Mouse (Mus musculus) E14TG2a.4 (cell line): ENCODE data around the gene 2900011O08Rik.

Experiments
- H3K27me3 ChIP-seq: 2 replicates; pipeline ENCODE4 v1.6.1; 2014; ENCODE audit warnings: low read length, control low read depth; ENCODE audit not compliant: insufficient read depth
- H3K36me3 ChIP-seq: 2 replicates; pipeline ENCODE4 v1.6.1; 2014; ENCODE audit warnings: low read length, control low read depth; ENCODE audit not compliant: insufficient read depth
- H3K4me1 ChIP-seq: replicated peaks from 2 replicates; pipeline ENCODE4 v1.6.1; 2014; ENCODE audit warnings: low read depth, low read length, control low read depth
- H3K4me3 ChIP-seq: replicated peaks from 2 replicates; pipeline ENCODE4 v1.5.1; 2014; ENCODE audit warnings: mild to moderate bottlenecking, low read length
- H3K9me3 ChIP-seq: 2 replicates; pipeline ENCODE4 v1.6.1; 2014; ENCODE audit warnings: low read length, control low read depth
- CTCF ChIP-seq: conservative IDR thresholded peaks from 2 replicates; pipeline ENCODE4 v1.5.1; 2014; ENCODE audit warnings: low read length
- NANOG ChIP-seq: IDR thresholded peaks from 2 replicates; pipeline ENCODE4 v1.6.1; 2014; ENCODE audit warnings: borderline replicate concordance, low read length, mixed read lengths
- POU5F1 ChIP-seq: IDR thresholded peaks from 2 replicates; pipeline ENCODE4 v1.6.1; 2014; ENCODE audit warnings: low read length, borderline replicate concordance

Gene 2900011O08Rik

GRCm38 (mm10) chr16:13994076-13994475, 7.7 kb downstream of the 2900011O08Rik start:
- Histone ChIP-seq H3K36me3 (peaks cover 61% of the 10 kb centered on the region), H3K4me3 (no peak overlapping the region), H3K4me1 (peaks cover 42% of the 10 kb centered on the region), H3K27me3 (no peaks in the 10 kb centered on the region), H3K9me3 (no peaks in the 10 kb centered on the region)
- TF ChIP-seq POU5F1 (no peak), NANOG (no peak), CTCF (no peak)

DNA sequence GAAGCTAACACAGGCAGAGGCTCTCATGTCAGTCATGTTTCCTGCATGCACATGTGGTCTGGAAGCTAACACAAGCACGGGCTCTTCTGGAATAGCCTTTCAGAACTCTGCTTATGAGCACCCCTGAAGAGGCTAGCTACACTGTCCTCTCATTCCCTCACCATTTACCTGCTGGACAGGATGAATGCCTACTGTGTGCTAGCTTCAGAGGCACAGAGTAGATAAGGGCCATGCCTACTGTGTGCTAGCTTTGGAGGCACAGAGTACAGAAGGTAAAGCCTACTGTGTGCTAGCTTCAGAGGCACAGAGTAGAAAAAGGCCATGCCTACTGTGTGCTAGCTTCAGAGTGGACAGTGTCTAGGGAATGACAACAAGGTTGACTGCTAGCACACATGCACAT, 8.1 kb downstream of the 2900011O08Rik start:
- Histone ChIP-seq H3K4me1 (peaks cover 37% of the 10 kb centered on the region), H3K4me3 (no peak overlapping the region), H3K27me3 (no peaks in the 10 kb centered on the region), H3K9me3 (no peaks in the 10 kb centered on the region), H3K36me3 (peaks cover 61% of the 10 kb centered on the region)
- no peak for TF ChIP-seq NANOG
- no peak for TF ChIP-seq POU5F1
- TF ChIP-seq CTCF, result no peak

DNA sequence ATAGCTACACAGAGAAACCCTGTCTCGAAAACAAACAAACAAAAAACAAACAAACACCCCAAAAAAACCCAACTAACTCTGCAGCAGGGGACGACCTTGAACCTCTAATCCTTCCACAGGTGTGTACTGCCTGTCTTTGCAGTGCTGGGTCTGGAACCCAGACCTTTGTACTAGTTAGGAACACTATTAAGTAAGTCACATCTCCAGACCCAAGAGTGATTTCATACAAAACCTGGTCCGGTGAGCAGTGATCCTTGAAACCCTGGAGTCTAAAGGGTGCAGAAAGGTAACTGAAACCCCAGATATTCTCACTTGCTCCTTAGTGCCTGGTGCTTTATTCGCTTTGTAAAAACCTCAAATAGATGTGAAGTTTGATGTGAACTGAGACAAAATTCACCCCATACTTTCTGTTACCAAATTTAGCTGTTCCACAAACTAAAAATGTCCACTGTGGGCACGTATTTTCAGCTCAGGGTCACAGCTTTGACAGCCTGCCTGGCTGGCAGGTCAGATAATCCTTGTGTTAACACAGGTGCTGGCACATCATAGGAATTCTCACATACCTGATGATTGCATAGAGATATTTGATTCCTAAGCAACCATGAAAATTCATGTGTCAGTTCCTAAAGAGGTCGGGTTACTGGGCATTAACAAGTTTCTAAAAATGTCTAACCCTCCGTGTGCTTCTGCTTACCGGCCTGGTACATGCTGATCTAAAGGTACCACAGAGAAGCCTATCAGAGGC, 17.2 kb downstream of the 2900011O08Rik start:
- TF ChIP-seq CTCF (no peak), POU5F1 (no peak), NANOG (no peak)
- no peaks in the 10 kb centered on the region for H3K9me3 ChIP-seq
- no peak overlapping the region for H3K4me3 ChIP-seq
- H3K27me3 ChIP-seq, result no peaks in the 10 kb centered on the region
- peaks cover 16% of the 10 kb centered on the region for H3K36me3 ChIP-seq
- H3K4me1 ChIP-seq, result peaks cover 42% of the 10 kb centered on the region

DNA sequence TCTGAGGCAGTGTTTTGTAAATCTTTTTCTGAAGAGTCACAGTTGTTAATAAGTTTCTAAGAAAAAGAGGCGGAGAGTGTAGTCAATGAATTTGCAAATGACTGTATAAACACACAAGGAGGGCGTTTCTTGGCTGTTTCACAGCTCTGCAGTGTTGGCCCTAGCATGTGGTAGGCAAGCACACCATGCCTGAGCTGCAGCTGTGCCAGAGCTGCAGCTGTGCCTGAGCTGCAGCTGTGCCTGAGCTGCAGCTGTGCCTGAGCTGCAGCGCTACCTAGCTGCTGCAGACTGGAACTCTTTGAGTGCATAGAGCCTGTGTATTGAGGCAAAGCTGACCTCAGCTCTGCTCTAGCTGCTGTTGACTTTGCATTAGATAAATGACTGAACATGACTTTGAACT, 17.8 kb downstream of the 2900011O08Rik start:
- Histone ChIP-seq H3K9me3 (no peaks in the 10 kb centered on the region), H3K27me3 (no peaks in the 10 kb centered on the region)
- no peak for TF ChIP-seq POU5F1
- no peak for TF ChIP-seq NANOG
- TF ChIP-seq CTCF, result no peak

GRCm38 (mm10) chr16:14004726-14005125, 18.3 kb downstream of the 2900011O08Rik start:
- no peak overlapping the region for H3K4me3 ChIP-seq
- H3K9me3 ChIP-seq, result no peaks in the 10 kb centered on the region
- no peaks in the 10 kb centered on the region for H3K27me3 ChIP-seq
- H3K36me3 ChIP-seq, result peaks cover 23% of the 10 kb centered on the region
- TF ChIP-seq NANOG, result no peak
- no peak for TF ChIP-seq POU5F1
- TF ChIP-seq CTCF, result no peak
- H3K4me1 ChIP-seq, result peaks cover 38% of the 10 kb centered on the region

More for the DNA sequence above, 17.8 kb downstream of the 2900011O08Rik start:
- peaks cover 17% of the 10 kb centered on the region for H3K36me3 ChIP-seq
- H3K4me3 ChIP-seq, result no peak overlapping the region
- peaks cover 38% of the 10 kb centered on the region for H3K4me1 ChIP-seq

- no peak for TF ChIP-seq CTCF
- no peak for TF ChIP-seq NANOG
- no peak for TF ChIP-seq POU5F1
- Histone ChIP-seq H3K4me1 (peaks cover 38% of the 10 kb centered on the region), H3K36me3 (peaks cover 23% of the 10 kb centered on the region), H3K27me3 (no peaks in the 10 kb centered on the region), H3K4me3 (no peak overlapping the region), H3K9me3 (no peaks in the 10 kb centered on the region)
Observed at GRCm38 (mm10) chr16:14005266-14005665, 18.9 kb downstream of the 2900011O08Rik start.

DNA sequence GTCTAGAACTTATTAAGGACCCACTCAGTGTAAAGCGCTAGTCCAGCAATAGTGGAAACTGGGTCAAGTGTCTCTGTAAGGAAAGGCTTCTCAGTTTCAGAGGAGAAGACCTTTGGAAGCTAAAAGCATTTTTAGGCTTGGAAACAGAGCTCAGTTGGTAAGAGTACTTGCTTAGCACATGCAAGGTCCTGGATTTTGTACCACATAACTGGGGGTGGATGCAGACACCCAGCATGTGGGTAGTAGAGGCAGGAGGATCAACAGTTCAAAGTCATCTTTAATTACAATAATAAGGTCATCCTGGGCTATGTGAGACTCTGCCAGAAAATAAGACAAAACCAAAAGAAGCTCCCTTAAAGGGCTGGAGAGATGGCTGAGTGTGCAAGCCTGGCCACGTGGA, 21.7 kb downstream of the 2900011O08Rik start:
- no peak overlapping the region for H3K4me3 ChIP-seq
- H3K36me3 ChIP-seq, result peaks cover 34% of the 10 kb centered on the region
- no peaks in the 10 kb centered on the region for H3K9me3 ChIP-seq
- H3K4me1 ChIP-seq, result peaks cover 27% of the 10 kb centered on the region
- TF ChIP-seq CTCF (no peak), POU5F1 (no peak), NANOG (no peak)
- no peaks in the 10 kb centered on the region for H3K27me3 ChIP-seq

DNA sequence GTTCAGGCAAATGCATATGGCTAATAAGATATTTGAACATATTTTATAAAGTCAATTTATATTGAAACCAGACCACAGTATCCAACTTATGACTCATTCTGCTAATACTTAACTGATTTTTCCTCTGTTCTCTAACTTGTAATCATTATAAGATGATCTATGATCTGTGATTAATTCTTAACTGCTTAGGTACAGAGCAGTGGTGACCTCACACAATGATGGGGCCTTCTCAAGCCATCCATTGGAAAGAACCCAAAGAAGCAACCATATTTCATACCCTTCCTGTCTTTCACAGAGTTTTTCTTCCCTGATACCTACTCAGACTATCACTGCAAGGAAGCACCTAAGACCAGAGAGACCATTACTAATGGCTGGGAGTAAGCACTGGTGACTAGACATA, 22.3 kb downstream of the 2900011O08Rik start:
- TF ChIP-seq POU5F1 (no peak), CTCF (no peak), NANOG (no peak)
- peaks cover 34% of the 10 kb centered on the region for H3K36me3 ChIP-seq
- no peak overlapping the region for H3K4me3 ChIP-seq
- H3K9me3 ChIP-seq, result no peaks in the 10 kb centered on the region
- peaks cover 21% of the 10 kb centered on the region for H3K4me1 ChIP-seq
- no peaks in the 10 kb centered on the region for H3K27me3 ChIP-seq

- Histone ChIP-seq H3K9me3 (no peaks in the 10 kb centered on the region), H3K36me3 (peaks cover 32% of the 10 kb centered on the region), H3K4me3 (no peak overlapping the region), H3K27me3 (no peaks in the 10 kb centered on the region), H3K4me1 (peaks cover 8% of the 10 kb centered on the region)
- TF ChIP-seq POU5F1 (no peak), CTCF (no peak), NANOG (no peak)
Observed at GRCm38 (mm10) chr16:14009966-14010365, 23.6 kb downstream of the 2900011O08Rik start.
